Mouse (Mus musculus): Measurements from ENCODE around the gene Cdc42se2.
A peak's percentile ranks its signal among the peaks of the same experiment; 100 is the strongest.

The Cdc42se2 gene

DNA sequence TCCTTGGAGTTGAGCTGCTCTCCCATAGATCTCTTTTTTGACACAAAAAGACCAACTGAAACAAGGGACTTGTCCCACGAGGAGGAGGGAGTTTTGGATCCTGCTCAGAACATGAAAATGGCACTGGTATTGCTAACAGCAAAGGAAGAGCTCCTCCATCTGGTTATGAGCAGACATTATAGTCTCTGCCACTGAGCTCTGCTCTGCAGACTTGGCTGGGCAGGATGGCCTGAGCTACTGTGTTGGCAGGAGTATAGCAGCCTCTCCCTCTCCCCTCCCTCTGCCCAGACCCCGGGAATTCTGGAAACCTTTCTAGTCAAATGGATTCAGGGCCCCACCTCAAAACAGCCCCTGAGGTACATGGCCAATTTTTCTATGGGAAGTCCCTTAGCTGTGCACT is 77.8 kb downstream of the Cdc42se2 start:
- no peak for DNase-seq (ENCODE audit: low read depth)

DNA sequence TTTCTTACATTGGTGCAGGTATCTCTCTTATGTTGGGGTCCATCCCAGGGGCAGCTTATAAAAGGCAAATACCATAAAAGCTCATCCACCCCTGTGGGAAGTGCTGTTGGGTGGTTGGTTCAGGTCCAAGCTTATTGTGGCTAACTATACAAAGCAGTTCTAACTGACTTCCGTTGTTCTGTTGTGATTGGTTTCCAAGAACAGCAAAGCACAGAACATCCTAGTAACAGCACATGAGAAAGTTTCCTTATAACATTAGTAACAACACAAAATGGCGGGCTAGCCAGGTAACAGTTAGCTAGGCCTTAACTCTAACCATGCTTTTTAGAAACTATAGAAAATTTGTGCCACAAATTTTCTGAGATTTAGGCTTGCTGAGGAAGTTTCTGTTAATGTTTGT is 79.3 kb downstream of the Cdc42se2 start:
- peak; percentile 56 for DNase-seq (ENCODE audit: low read depth)

DNA sequence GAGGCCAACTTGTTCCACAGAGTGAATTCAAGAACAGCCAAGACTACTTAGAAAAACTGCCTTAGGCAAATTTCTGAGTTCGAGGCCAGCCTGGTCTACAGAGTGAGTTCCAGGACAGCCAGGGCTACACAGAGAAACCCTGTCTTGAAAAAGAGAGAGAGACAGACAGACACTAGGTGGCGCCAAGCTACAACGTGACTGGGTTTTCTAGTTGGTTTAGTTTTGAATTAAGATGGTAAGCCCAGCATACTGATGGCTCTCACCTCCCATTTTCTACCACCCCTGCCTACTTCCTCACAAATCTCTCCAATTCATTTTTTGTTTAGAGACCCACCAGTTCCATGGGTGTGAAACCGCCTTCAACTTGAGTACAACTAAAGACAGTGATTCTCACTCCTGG is 84.2 kb downstream of the Cdc42se2 start:
- DNase-seq (ENCODE audit: low read depth): peak; percentile 88

DNA sequence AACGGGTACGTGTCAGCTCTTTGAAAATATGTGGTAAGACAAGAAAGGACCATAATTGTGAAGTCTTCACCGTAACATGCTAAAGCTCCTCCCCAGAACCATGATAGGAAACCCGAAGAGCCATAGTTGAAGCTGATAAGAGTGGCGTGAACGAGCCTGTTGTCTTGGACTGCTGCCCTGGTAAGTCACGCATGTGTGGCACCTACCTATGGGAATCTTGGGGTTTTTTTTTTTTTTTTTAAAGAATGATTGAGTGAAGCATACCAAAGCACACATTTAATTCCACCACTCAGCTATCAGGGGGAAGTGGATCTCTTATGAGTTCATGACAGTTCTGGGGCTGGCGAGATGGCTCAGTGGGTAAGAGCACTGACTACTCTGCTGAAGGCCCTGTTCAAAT is 85.6 kb downstream of the Cdc42se2 start:
- DNase-seq (ENCODE audit: low read depth): no peak

DNA sequence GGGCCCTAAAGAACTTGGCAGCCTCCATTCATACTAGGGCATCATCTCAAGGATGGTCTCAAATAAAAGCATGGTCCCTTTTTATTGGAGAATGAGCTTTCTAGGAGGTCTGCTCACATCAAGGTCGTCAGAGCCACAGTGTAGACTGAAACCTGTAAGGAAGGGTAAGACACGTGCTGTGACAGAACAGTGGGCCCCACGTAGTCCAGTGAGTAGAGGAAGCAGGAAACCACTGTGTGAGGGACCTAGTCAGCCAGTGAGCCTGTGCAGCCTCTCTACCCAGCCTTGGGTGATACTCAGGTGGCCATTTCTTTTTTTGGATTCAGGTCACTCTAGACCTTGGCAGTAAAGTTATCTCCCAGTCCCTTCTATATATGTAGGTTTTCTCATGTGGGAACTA is 87.5 kb downstream of the Cdc42se2 start:
- no peak for DNase-seq (ENCODE audit: low read depth)

DNA sequence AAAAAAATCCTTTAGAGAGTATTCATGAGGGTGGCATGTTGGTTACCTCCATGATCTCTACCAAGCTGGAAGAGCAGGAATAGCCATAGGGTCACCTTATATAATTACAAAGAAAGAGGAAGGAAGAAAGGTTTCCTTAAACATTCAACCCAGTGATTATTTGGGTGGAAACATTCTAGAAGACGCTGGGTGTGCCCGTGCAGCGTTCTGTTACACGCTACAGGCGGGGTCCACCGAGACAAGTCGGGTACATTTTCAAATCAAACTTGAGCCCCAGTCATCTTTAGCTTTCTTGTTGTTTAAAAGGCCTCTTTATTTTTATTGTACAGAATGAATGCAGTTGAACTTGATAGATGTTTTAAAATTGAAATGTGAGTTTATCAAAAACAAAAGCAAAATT is 88.8 kb downstream of the Cdc42se2 start:
- no peak for DNase-seq (ENCODE audit: low read depth)

DNA sequence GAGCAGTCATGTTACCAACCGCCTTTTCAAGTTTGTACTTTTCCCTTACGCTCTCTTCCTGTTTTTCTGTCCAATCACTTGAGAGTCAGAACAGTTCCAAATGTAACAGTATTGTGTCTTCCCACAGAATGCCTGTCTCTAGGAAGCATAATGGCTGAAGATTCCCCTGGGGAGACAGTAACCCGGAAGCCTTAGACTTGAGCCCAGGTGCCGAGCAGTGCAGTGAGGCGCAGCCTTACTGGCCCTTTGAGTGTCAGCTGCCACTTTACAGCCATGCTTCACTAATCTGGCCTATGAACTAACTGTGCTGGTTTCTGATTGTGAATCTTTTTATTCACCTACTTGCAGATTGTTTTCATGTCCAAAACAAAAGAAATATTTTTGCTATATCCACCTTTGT is 89.9 kb downstream of the Cdc42se2 start:
- no peak for DNase-seq (ENCODE audit: low read depth)

DNA sequence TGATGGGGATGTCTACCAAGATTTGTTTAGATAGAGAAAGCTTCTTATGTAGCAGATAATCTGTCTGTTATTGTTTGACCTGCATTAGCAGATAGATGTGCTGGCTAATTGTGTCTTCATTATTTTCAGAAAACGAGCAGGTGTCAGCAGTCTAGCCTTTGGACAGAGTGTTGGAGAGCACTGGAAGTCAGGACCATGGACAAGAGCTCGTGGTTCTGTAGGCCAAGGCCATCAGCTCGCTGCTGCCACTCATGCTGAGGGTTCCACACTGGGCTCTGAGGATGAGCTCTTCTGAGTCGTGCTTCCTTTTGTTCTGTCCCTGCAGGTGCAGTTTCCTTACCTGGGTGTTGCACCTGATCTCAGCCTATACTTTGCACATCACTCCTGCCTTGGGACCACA is 91.5 kb downstream of the Cdc42se2 start:
- DNase-seq (ENCODE audit: low read depth): no peak

DNA sequence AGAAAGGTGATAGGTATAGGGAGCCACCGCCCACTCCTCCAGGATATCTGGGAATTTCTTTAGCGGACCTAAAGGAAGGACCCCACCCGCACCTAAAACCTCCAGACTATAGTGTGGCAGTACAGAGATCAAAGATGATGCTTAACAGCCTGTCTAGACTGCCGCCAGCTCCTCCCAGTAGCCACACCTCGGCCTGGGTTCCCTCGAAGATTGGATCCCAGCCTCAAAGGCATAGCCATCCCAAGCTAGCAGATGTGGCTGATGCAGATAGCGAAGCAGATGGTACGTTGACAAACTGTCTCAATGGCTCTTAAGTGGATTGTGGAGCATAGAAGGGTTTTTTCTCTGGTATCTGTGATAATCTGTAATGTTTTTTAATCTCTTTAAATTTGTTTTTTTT is 93.2 kb downstream of the Cdc42se2 start:
- DNase-seq (ENCODE audit: low read depth): no peak

DNA sequence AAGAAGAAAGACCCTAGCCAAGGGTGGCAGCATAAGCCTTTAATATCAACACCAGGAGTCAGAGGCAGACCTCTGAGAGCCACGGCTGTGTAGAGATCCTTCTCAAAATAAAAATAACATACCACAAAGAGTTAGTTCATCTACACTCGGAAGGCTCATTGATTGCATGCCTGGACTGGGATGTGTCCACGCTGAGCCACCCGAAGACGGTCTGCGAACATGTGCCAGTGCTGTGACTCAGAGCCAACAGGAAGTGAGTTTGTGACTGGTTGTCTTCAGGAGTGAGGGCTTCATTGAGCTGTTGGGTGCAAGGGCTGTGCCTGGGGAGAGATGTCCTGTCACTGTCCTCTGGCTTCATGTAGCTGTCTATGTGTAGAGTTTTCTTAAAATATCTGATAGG is 93.8 kb downstream of the Cdc42se2 start:
- DNase-seq (ENCODE audit: low read depth): no peak

DNA sequence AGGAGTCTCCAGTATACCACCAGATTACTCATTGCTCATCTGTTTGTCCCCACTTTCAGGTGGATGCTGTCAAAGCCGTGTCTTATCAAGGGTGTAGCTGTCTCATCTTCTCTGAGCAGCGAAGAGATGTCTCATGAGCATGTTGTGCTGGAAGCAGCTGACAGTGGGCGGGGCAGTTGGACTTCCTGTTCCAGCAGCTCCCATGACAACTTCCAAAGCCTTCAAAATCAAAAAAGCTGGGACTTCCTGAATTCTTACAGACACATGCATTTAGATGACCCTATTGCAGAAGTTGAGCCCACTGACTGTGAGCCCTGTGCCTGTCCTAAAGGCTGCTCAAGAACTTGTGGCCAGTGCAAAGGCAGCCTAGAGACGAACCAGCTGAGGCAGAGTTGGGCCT is 96.3 kb downstream of the Cdc42se2 start:
- DNase-seq (ENCODE audit: low read depth): no peak

DNA sequence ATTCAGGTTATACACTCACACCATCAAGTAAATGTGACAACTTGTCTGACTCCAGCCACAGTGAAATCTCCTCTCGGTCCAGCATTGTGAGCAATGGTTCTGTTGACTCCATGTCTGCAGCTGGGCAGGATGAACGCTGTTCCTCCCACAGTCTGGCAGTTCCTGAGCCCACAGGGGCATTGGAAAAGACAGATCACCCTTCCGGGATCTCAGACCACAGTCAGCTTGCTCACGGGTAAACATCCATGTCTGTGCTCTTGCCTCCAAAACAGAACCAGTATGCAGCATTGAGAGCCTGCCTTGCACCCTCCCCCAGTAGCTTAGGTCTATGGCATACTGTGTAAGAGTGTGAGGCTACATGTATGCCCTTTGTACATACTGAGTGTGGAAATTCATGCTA is 97.3 kb downstream of the Cdc42se2 start:
- no peak for DNase-seq (ENCODE audit: low read depth)

DNA sequence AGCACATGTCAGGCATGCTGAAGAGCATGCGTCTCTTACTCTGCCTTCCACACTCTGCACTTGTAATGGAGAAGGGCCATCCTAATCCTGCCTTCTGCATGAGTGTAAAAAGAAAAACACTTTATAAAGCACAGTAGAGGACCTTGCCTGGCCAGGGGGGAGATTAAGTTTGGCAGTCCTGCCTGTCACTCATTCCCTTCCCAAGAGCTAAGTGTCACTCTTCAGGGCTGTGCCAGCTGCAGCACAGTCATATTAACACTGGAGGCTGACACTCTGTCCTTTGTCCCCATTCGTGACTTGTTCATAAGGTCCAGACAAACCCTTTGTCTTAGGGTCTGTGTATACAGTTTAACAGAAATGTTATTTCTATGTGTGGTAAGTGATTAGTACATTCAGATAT is 102.6 kb downstream of the Cdc42se2 start:
- no peak for DNase-seq (ENCODE audit: low read depth)

DNA sequence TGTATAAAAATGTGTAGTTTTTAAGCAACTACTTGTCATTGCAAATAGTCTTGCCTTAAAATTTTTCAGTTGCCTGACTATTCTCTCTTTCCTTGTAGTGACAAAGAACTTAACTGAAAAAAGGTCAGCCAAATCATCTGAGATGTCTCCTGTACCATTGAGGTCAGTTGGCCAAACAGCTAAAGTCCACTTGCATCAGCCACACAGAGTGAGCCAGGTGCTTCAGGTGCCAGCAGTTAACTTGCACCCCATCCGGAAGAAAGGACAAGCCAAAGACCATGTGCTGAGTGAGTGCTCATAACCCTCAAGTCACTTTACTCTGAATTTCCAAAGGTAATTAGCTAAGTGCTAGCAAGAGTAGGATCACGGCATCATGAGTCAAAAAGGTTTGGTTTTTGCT is 108.3 kb downstream of the Cdc42se2 start:
- no peak for DNase-seq (ENCODE audit: low read depth)

DNA sequence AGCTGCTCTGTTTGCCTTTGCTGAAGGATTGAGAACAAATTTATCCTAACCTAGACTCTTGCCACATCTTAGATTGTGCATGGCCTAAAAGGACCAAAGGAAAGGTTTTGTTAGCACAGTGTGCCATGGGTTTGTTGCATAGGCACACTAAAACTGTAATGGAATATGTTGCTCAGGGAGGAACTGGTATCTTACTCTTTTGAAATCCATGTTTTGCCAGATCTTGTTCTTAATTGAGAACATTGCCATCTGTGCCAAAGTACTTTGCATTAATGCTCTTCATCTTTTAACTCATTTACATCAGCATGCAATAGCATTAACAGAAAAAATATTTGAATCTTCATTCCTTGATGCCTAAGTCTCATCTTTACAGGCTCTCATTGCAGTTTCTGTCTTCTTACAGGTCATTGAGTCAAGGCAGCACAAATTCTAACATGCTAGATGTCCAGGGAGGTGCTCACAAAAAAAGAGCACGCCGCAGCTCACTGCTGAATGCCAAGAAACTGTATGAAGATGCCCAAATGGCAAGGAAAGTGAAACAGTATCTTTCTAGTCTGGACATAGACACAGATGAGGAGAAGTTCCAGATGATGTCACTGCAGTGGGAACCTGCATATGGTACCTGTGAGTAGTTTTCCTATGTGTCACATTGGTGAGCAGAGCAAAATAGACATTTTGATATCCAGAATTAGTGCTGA is 111.5 kb downstream of the Cdc42se2 start:
- DNase-seq (ENCODE audit: low read depth): no peak

DNA sequence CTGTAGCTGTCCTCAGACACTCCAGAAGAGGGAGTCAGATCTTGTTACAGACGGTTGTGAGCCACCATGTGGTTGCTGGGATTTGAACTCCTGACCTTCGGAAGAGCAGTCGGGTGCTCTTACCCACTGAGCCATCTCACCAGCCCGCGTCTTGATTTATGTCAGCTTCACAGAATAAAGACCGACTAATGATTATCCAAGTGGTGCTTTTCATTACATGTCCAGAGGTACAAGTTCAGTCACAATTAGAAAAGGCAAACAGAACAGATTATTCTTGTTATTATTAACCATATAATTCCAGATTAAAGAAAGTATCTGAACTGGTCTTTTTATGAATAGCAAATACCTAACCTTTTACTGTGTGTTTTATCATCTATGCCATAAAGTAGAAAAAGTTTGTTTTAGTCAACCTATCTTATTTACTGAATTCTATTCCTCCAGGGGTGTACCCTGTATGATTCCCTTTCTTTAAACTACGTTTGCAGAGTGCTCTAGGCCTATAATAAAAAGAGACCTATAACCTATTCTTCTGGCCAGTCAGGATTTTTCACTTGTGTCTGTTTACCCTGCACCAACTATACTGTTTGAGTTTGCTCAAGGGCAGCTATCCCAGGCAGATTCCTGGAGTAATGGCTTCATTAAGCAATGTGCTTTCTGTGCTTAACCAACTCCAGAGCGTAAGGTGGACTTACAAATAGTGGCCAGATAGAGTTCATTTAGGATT is 113.7 kb downstream of the Cdc42se2 start:
- DNase-seq (ENCODE audit: low read depth): no peak
